Mouse (Mus musculus): ENCODE data around the gene Slc1a2. TPM values are rescaled to one million over a fixed set of nuclear protein-coding genes. Genes with fewer than 3 reads are reported as not detected.

Slc1a2 gene
- polyA plus RNA-seq, 1 experiment = 1.6 TPM

DNA sequence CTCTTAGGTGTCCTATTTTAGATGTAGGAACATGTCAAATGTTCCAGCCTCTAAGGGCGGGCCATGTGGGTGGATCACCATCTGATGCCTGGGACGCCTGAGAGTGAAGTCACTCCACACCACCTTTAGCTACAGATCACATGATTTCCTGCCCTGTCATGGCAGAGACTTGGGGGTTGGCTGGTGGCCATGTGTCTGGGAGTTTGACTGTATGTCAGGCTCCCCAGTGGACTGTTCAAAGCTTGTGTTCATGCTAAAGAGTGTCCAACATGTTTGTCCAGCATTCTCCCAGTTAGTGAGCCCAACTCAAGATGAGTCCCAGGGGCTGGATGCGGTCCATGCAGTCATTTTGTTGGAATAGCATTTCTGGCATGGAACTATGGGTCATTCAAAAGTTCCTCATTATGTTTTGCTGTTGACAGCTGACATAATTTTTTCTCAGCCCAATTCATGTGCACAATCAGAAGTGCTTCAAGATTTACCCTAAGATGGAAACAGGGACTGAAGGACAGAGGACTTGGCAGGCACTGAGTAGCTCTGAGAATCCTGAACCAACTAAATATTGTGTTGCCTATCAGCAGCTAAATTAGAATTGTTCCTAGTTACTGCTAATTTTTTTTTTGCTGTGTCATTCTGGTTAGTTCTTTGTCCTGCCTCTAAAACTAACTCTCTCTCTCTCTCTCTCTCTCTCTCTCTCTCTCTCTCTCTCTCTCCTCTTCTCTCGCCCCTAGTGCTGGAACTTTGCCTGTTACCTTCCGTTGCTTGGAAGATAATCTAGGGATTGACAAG, 102.0 kb downstream of the Slc1a2 start:
- Histone ChIP-seq H3K27me3 (replicated peaks; ENCODE audit: control insufficient read depth, insufficient read depth, low read length) (no peaks in the 10 kb centered on the region), H3K4me1 (ENCODE audit: control insufficient read depth, insufficient read depth, low read length) (no peaks in the 10 kb centered on the region), H3K36me3 (ENCODE audit: control insufficient read depth, insufficient read depth, low read length) (no peaks in the 10 kb centered on the region), H3K27ac (ENCODE audit: insufficient read depth, low read depth, low read length) (no peak overlapping the region), H3K4me3 (ENCODE audit: insufficient read depth, low read depth, low read length) (no peak overlapping the region)
- DNase-seq = no peak
- 82% methylated on average over 5 of the region's 5 CpGs for WGBS
- no peak for TF ChIP-seq CTCF (conservative IDR thresholded peaks at IDR 0.05; ENCODE audit: insufficient read depth, insufficient read length, low read depth, low read length)
- no peak for TF ChIP-seq POLR2A (IDR thresholded peaks at IDR 0.05; ENCODE audit: low read depth, low read length)

GRCm38 (mm10) chr2:102763176-102763575, 104.7 kb downstream of the Slc1a2 start:
- H3K27ac ChIP-seq (ENCODE audit: insufficient read depth, low read depth, low read length) = no peak overlapping the region
- TF ChIP-seq CTCF (conservative IDR thresholded peaks at IDR 0.05; ENCODE audit: insufficient read depth, insufficient read length, low read depth, low read length) = no peak
- no peak for TF ChIP-seq POLR2A (IDR thresholded peaks at IDR 0.05; ENCODE audit: low read depth, low read length)
- no peak overlapping the region for H3K4me3 ChIP-seq (ENCODE audit: insufficient read depth, low read depth, low read length)
- 67% methylated on average over 3 of the region's 3 CpGs for WGBS
- no peaks in the 10 kb centered on the region for H3K36me3 ChIP-seq (ENCODE audit: control insufficient read depth, insufficient read depth, low read length)
- DNase-seq = no peak
- H3K4me1 ChIP-seq (ENCODE audit: control insufficient read depth, insufficient read depth, low read length) = no peaks in the 10 kb centered on the region
- no peaks in the 10 kb centered on the region for H3K27me3 ChIP-seq (replicated peaks; ENCODE audit: control insufficient read depth, insufficient read depth, low read length)

DNA sequence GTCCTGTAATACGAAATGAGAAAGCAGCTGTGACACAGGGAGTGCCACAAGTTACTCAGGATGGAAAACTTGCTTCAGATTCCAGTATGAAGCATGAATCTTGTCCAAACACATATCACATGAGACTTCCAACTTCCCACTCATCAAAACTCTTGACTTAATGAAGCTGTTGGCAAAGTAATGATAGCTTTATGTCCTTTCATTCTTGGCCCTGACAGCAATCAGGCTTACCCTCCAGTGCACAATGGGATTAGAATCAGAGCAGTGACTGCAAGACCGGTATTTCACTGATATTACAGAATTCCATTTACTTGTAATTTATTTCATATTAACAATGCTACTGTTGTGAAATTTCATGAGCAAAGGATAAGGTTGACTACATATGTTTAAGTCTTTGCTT, 105.5 kb downstream of the Slc1a2 start:
- TF ChIP-seq CTCF (conservative IDR thresholded peaks at IDR 0.05; ENCODE audit: insufficient read depth, insufficient read length, low read depth, low read length) (no peak), POLR2A (IDR thresholded peaks at IDR 0.05; ENCODE audit: low read depth, low read length) (no peak)
- 91% methylated on average over 2 of the region's 2 CpGs for WGBS
- Histone ChIP-seq H3K27me3 (replicated peaks; ENCODE audit: control insufficient read depth, insufficient read depth, low read length) (no peaks in the 10 kb centered on the region), H3K4me1 (ENCODE audit: control insufficient read depth, insufficient read depth, low read length) (no peaks in the 10 kb centered on the region), H3K36me3 (ENCODE audit: control insufficient read depth, insufficient read depth, low read length) (no peaks in the 10 kb centered on the region), H3K27ac (ENCODE audit: insufficient read depth, low read depth, low read length) (no peak overlapping the region), H3K4me3 (ENCODE audit: insufficient read depth, low read depth, low read length) (no peak overlapping the region)
- DNase-seq = no peak

- Histone ChIP-seq H3K27ac (ENCODE audit: insufficient read depth, low read depth, low read length) (no peak overlapping the region), H3K36me3 (ENCODE audit: control insufficient read depth, insufficient read depth, low read length) (no peaks in the 10 kb centered on the region), H3K27me3 (replicated peaks; ENCODE audit: control insufficient read depth, insufficient read depth, low read length) (no peaks in the 10 kb centered on the region), H3K4me3 (ENCODE audit: insufficient read depth, low read depth, low read length) (no peak overlapping the region), H3K4me1 (ENCODE audit: control insufficient read depth, insufficient read depth, low read length) (no peaks in the 10 kb centered on the region)
- no peak for DNase-seq
- 64% methylated on average over 8 of the region's 8 CpGs for WGBS
- TF ChIP-seq CTCF (conservative IDR thresholded peaks at IDR 0.05; ENCODE audit: insufficient read depth, insufficient read length, low read depth, low read length) = no peak
- TF ChIP-seq POLR2A (IDR thresholded peaks at IDR 0.05; ENCODE audit: low read depth, low read length) = no peak
Observed at GRCm38 (mm10) chr2:102764602-102765374, 106.3 kb downstream of the Slc1a2 start.

GRCm38 (mm10) chr2:102768267-102768666, 109.8 kb downstream of the Slc1a2 start:
- no peak for DNase-seq
- no peak for TF ChIP-seq POLR2A (IDR thresholded peaks at IDR 0.05; ENCODE audit: low read depth, low read length)
- TF ChIP-seq CTCF (conservative IDR thresholded peaks at IDR 0.05; ENCODE audit: insufficient read depth, insufficient read length, low read depth, low read length) = no peak
- Histone ChIP-seq H3K4me1 (ENCODE audit: control insufficient read depth, insufficient read depth, low read length) (no peaks in the 10 kb centered on the region), H3K36me3 (ENCODE audit: control insufficient read depth, insufficient read depth, low read length) (no peaks in the 10 kb centered on the region), H3K27me3 (replicated peaks; ENCODE audit: control insufficient read depth, insufficient read depth, low read length) (no peaks in the 10 kb centered on the region), H3K27ac (ENCODE audit: insufficient read depth, low read depth, low read length) (no peak overlapping the region), H3K4me3 (ENCODE audit: insufficient read depth, low read depth, low read length) (no peak overlapping the region)
- WGBS = 51% methylated on average over 3 of the region's 3 CpGs

DNA sequence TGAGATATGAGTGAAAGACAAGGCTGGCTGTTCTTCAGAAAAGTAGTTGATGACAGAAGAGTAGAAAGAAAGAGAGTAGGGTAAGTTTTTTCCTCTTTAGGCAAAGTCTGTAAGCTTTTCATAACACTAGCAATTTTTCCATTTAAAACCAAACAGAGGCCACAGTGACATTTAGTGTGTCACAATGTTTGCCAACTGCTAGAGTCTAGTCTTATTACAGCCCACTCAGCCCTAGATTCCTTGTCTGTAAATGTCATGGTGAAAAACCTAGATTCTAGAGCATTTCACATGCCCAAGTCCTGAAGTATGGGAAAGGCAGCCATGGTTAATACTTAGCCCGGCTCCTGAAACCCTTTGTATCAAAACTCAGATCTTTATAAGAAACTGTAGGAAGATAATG, 112.8 kb downstream of the Slc1a2 start:
- Histone ChIP-seq H3K27ac (ENCODE audit: insufficient read depth, low read depth, low read length) (no peak overlapping the region), H3K27me3 (replicated peaks; ENCODE audit: control insufficient read depth, insufficient read depth, low read length) (no peaks in the 10 kb centered on the region), H3K4me3 (ENCODE audit: insufficient read depth, low read depth, low read length) (no peak overlapping the region), H3K36me3 (ENCODE audit: control insufficient read depth, insufficient read depth, low read length) (no peaks in the 10 kb centered on the region), H3K4me1 (ENCODE audit: control insufficient read depth, insufficient read depth, low read length) (no peaks in the 10 kb centered on the region)
- WGBS = 88% methylated on average over 1 of the region's 1 CpGs
- DNase-seq = no peak
- TF ChIP-seq CTCF (conservative IDR thresholded peaks at IDR 0.05; ENCODE audit: insufficient read depth, insufficient read length, low read depth, low read length) (no peak), POLR2A (IDR thresholded peaks at IDR 0.05; ENCODE audit: low read depth, low read length) (no peak)

DNA sequence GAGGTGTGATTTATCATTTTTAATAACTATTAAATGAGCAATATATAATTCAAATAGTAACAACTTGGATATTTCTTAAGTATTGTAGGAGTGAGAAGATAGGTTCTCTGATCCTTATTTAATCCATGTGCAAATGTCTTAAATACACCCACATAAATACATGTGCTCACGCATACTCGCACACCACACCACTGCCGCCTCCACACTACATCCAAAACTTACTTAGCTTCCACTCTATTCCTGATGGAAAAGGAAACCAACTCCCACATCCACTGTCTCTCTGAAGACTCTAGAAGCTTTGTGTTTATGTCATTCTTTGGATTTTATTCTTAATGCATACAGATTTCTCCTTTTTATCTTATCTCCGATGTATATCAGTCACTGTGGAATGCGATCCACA, 113.8 kb downstream of the Slc1a2 start:
- no peaks in the 10 kb centered on the region for H3K36me3 ChIP-seq (ENCODE audit: control insufficient read depth, insufficient read depth, low read length)
- H3K4me3 ChIP-seq (ENCODE audit: insufficient read depth, low read depth, low read length) = no peak overlapping the region
- H3K27ac ChIP-seq (ENCODE audit: insufficient read depth, low read depth, low read length) = no peak overlapping the region
- H3K27me3 ChIP-seq (replicated peaks; ENCODE audit: control insufficient read depth, insufficient read depth, low read length) = no peaks in the 10 kb centered on the region
- 95% methylated on average over 5 of the region's 5 CpGs for WGBS
- DNase-seq = no peak
- H3K4me1 ChIP-seq (ENCODE audit: control insufficient read depth, insufficient read depth, low read length) = no peaks in the 10 kb centered on the region
- TF ChIP-seq POLR2A (IDR thresholded peaks at IDR 0.05; ENCODE audit: low read depth, low read length) (no peak), CTCF (conservative IDR thresholded peaks at IDR 0.05; ENCODE audit: insufficient read depth, insufficient read length, low read depth, low read length) (no peak)
